Mouse (Mus musculus) stomach, postnatal 0 days (tissue): Measurements from ENCODE around the gene Avpi1. TPM values are rescaled to one million over a fixed set of nuclear protein-coding genes. Genes with fewer than 3 reads are reported as not detected.

Source experiments
- ATAC-seq: fragments of 200-750 bp; cut with Nextera tagmentation; 2 replicates; pipeline ENCODE4 v1.8.0; 2017; ENCODE audit not compliant: low FRiP score, low TSS enrichment
- DNase-seq: peaks from one replicate; pipeline ENCODE4 v3.0.0-alpha.2; 2016; ENCODE audit warnings: low spot score
- H3K27ac ChIP-seq: fragments of 300-500 bp; sonication (generic); replicated peaks from 2 replicates; pipeline ENCODE4 v1.5.1; 2014; ENCODE audit warnings: mild to moderate bottlenecking, control low read depth
- H3K27me3 ChIP-seq: fragments of 300-500 bp; sonication (generic); 2 replicates; pipeline ENCODE4 v1.6.1; 2014; ENCODE audit warnings: low read length; ENCODE audit not compliant: control insufficient read depth, insufficient read depth
- H3K36me3 ChIP-seq: fragments of 300-500 bp; sonication (generic); 2 replicates; pipeline ENCODE4 v1.6.1; 2014; ENCODE audit warnings: low read length, mixed read lengths; ENCODE audit not compliant: control insufficient read depth, insufficient read depth
- H3K4me1 ChIP-seq: fragments of 300-500 bp; sonication (generic); replicated peaks from 2 replicates; pipeline ENCODE4 v1.6.1; 2014; ENCODE audit warnings: antibody characterized with exemption; ENCODE audit not compliant: control insufficient read depth, insufficient read depth
- H3K4me2 ChIP-seq: fragments of 300-500 bp; sonication (generic); replicated peaks from 2 replicates; pipeline ENCODE4 v1.6.1; 2014; ENCODE audit warnings: low read depth, mild to moderate bottlenecking, control low read depth, moderate library complexity
- H3K4me3 ChIP-seq: fragments of 300-500 bp; sonication (generic); 2 replicates; pipeline ENCODE4 v1.5.1; 2014; ENCODE audit warnings: low read depth, low read length, control low read depth
- H3K9ac ChIP-seq: fragments of 300-500 bp; sonication (generic); 2 replicates; pipeline ENCODE4 v1.6.1; 2014; ENCODE audit warnings: mild to moderate bottlenecking, low read length, control low read depth, mixed read lengths
- H3K9me3 ChIP-seq: fragments of 300-500 bp; sonication (generic); 2 replicates; pipeline ENCODE4 v1.6.1; 2016; ENCODE audit warnings: low read length; ENCODE audit not compliant: control insufficient read depth
- CTCF ChIP-seq: IDR thresholded peaks from 2 replicates; pipeline ENCODE4 v1.5.1; 2016; ENCODE audit warnings: antibody characterized with exemption, low read depth, mild to moderate bottlenecking, moderate library complexity
- EP300 ChIP-seq: optimal IDR thresholded peaks from 2 replicates; pipeline ENCODE3; 2016; ENCODE audit warnings: antibody characterized with exemption
- WGBS: fragments of 180-500 bp; shearing (Covaris S2); extraction: QIAGEN DNeasy Blood & Tissue Kit; methylation state at CpG from one replicate; pipeline ENCODE4 v1.1.7; 2014; 5-methylcytosine and 5-hydroxymethylcytosine counted together
- polyA plus RNA-seq: library from polyadenylated mRNA; unstranded; fragments of >200 nt; fragmentation: Nextera tagmentation; extraction: Ambion mirVana; gene quantifications from 2 replicates; pipeline ENCODE4 v1.2.1, GENCODE M21; 2015

Gene Avpi1
- polyA plus RNA-seq, 1 experiment from 2014 or later: 108 TPM

DNA sequence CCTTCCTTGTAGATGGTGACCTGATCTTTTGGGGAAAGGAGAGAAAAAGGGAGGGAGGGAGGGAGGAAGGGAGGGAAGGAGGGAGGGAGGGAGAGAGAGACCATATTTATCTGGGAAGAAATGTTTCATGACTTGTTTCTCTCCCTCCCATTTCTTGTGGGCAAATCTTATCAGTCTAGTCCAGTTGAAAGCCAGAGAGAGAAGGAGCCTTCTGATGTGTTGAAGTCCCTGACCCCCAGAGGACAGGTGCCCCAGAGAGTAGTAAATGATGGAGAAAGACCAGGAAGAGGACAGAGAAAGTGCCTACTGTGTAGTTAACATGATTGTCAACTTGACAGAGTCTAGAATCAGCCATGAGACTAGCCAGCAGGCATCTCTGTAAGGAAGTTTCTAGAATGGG lies 6.2 kb upstream of the Avpi1 start:
- H3K4me2 ChIP-seq: no peak overlapping the region
- no peak overlapping the region for H3K27ac ChIP-seq
- no peak for TF ChIP-seq CTCF
- TF ChIP-seq EP300: no peak
- peaks cover 2% of the 10 kb centered on the region; the same call in 1 of the 2 replicates for H3K4me1 ChIP-seq
- H3K9ac ChIP-seq: no peak overlapping the region
- ATAC-seq (no peak), DNase-seq (no peak)
- no peaks in the 10 kb centered on the region for H3K9me3 ChIP-seq
- no peaks in the 10 kb centered on the region for H3K36me3 ChIP-seq
- H3K4me3 ChIP-seq: no peak overlapping the region
- H3K27me3 ChIP-seq: no peaks in the 10 kb centered on the region

DNA sequence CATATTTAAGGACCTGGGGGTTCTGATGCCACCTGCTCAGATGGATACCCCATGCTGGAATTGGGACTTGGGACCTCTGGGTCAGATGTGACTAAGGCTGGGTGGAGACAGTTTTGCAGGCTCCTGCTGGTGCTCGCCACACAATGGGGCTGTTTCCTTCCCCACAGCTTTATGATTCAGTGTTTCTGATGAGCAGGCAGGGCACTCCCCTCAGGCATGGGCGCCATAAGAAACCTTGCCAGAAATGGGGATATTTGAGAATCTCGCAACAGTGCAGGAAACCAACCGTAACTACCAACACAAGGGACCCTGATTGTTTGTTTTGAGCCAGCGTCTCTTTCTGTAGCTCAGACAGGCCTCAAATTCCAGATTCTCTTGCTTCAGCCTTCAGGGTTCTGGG lies 2.2 kb upstream of the Avpi1 start:
- Histone ChIP-seq H3K4me2 (no peak overlapping the region), H3K36me3 (no peaks in the 10 kb centered on the region), H3K9me3 (no peaks in the 10 kb centered on the region), H3K9ac (no peak overlapping the region), H3K4me1 (peaks cover 4% of the 10 kb centered on the region; the same call in 1 of the 2 replicates), H3K27ac (peak overlapping the region; percentile 88), H3K27me3 (no peaks in the 10 kb centered on the region), H3K4me3 (no peak overlapping the region)
- ATAC-seq: no peak
- TF ChIP-seq CTCF (no peak), EP300 (no peak)
- DNase-seq: peak; percentile 47
- WGBS: 53% methylated on average over 5 of the region's 5 CpGs

GRCm38 (mm10) chr19:42130294-42130606 lies 1.4 kb upstream of the Avpi1 start:
- Histone ChIP-seq H3K36me3 (no peaks in the 10 kb centered on the region), H3K4me2 (no peak overlapping the region), H3K9ac (no peak overlapping the region), H3K27ac (peak overlapping the region; percentile 88), H3K27me3 (no peaks in the 10 kb centered on the region), H3K9me3 (no peaks in the 10 kb centered on the region), H3K4me3 (no peak overlapping the region), H3K4me1 (peaks cover 4% of the 10 kb centered on the region; the same call in 1 of the 2 replicates)
- ATAC-seq (no peak), DNase-seq (no peak)
- TF ChIP-seq CTCF (no peak), EP300 (no peak)
- 67% methylated on average over 3 of the region's 3 CpGs for WGBS

DNA sequence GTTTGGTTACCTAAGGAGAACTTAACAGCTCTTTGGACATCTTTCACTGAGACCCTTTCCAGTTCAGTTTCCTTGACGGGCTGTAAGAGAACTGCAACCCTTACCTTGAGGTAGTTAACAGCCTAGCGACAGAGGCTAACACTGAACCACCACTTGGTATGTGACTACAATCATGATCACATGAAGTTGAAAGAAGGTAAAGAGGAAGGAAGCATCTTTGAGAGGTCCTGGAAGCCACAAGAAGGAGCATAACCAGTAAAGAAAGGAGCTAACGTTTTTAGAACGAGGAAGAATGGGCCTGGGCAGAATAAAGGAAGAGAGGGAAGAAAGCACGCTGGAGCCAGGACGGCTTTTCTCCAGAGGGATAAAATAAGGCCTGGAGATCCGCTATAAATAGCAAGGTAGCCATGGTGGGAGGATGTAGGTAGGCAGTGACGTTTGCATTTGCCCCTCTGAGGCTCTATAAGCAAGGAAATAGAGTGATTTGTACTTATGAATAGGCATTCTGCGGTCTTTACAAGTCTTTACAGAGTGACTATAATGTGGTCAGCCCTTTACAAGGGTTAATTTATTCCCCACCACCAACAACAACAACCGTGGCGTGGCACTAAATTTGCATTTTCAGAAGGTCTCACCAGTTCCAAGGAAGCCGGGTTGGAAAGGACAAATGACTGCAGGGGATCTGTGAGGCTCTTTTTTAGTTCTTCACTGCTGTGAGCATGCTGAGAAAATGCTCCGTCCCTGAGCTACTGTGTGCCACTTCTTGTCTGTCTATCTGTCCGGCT lies 842 bp upstream of the Avpi1 start:
- TF ChIP-seq EP300: no peak
- no peak for TF ChIP-seq CTCF
- 0 out of 2 replicates have a peak, but pooled peaks have one; percentile 1 for ATAC-seq
- H3K27ac ChIP-seq: peak overlapping the region; percentile 88
- 38% methylated on average over 14 of the region's 14 CpGs for WGBS
- H3K27me3 ChIP-seq: no peaks in the 10 kb centered on the region
- H3K4me1 ChIP-seq: peaks cover 4% of the 10 kb centered on the region; the same call in 1 of the 2 replicates
- peaks cover 4% of the 10 kb centered on the region; the same call in 1 of the 2 replicates for H3K36me3 ChIP-seq
- 0 out of 2 replicates have a peak overlapping the region, but pooled peaks have one; percentile 45 for H3K9ac ChIP-seq
- no peaks in the 10 kb centered on the region for H3K9me3 ChIP-seq
- peak overlapping the region; percentile 52 for H3K4me2 ChIP-seq
- DNase-seq: no peak
- H3K4me3 ChIP-seq: peak overlapping the region; percentile 71

DNA sequence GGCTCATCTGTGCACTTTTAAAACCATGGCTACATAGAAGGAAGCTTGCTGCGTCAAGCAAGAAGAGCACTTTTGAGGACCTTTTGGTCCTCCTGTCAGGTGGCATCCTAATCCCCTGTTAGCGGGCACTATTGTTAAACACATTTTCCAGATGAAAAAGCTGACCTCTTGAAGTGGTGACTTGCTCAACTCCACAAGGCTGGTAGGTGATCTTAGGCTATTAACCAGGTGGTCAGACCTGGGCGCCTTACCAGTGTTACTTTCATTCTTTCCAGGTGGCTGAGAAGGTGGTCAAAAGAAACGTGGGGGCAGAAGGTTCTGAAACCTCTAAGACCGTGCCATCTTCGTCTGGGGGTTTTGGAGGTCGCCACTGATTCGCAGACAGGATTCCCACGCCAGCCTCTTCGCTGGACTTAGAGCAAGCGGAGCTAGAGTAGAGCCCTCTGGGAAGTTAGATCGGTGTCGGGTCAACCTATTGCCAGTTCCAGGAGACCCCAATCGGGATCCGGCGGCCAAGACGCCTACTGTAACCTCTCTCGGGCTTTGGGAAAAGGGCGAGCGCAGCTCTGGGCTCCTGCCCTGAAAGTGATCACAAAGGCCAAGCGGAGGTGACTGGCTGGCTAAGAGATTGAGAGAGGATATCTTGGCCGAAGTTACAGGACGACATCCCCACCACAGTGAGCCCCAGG lies 663 bp downstream of the Avpi1 start:
- WGBS: 4% methylated on average over 23 of the region's 23 CpGs
- peaks cover 5% of the 10 kb centered on the region for H3K36me3 ChIP-seq
- H3K9ac ChIP-seq: peak overlapping the region; percentile 92
- TF ChIP-seq CTCF (no peak), EP300 (no peak)
- peak overlapping the region; percentile 71 for H3K4me3 ChIP-seq
- DNase-seq (no peak), ATAC-seq (no peak; the same call in 1 of the 2 replicates)
- H3K9me3 ChIP-seq: no peaks in the 10 kb centered on the region
- peaks cover 4% of the 10 kb centered on the region; the same call in 1 of the 2 replicates for H3K4me1 ChIP-seq
- peak overlapping the region; percentile 96 for H3K27ac ChIP-seq
- H3K27me3 ChIP-seq: no peaks in the 10 kb centered on the region
- peak overlapping the region; percentile 92 for H3K4me2 ChIP-seq

GRCm38 (mm10) chr19:42127024-42127423 lies 1.8 kb downstream of the Avpi1 start:
- Histone ChIP-seq H3K4me1 (peaks cover 4% of the 10 kb centered on the region; the same call in 1 of the 2 replicates), H3K9ac (peak overlapping the region; percentile 43), H3K27me3 (no peaks in the 10 kb centered on the region), H3K36me3 (peaks cover 5% of the 10 kb centered on the region), H3K4me3 (peak overlapping the region; percentile 71), H3K4me2 (peak overlapping the region; percentile 92), H3K27ac (peak overlapping the region; percentile 80), H3K9me3 (no peaks in the 10 kb centered on the region)
- no peak for ATAC-seq
- TF ChIP-seq EP300 (no peak), CTCF (no peak)
- 56% methylated on average over 5 of the region's 5 CpGs for WGBS
- DNase-seq: peak; percentile 47
